Mouse (Mus musculus): ENCODE measurements around the gene Kctd17. TPM values are rescaled to one million over a fixed set of nuclear protein-coding genes. Genes with fewer than 3 reads are reported as not detected.
A peak's percentile ranks its signal among the peaks of the same experiment; 100 is the strongest.

Kctd17 gene
- total RNA-seq, 2 experiments from 2014 or later = 2.0 TPM; not detected in 1

GRCm38 (mm10) chr15:78438973-78439372, 10.6 kb downstream of the Kctd17 start:
- no peak for ATAC-seq (replicated peaks; ENCODE audit: low FRiP score, poor library complexity, severe bottlenecking)

GRCm38 (mm10) chr15:78442231-78442630, 13.9 kb downstream of the Kctd17 start:
- ATAC-seq (replicated peaks; ENCODE audit: low FRiP score, poor library complexity, severe bottlenecking) = no peak

GRCm38 (mm10) chr15:78443857-78444256, 15.5 kb downstream of the Kctd17 start:
- no peak for ATAC-seq (replicated peaks; ENCODE audit: low FRiP score, poor library complexity, severe bottlenecking)

DNA sequence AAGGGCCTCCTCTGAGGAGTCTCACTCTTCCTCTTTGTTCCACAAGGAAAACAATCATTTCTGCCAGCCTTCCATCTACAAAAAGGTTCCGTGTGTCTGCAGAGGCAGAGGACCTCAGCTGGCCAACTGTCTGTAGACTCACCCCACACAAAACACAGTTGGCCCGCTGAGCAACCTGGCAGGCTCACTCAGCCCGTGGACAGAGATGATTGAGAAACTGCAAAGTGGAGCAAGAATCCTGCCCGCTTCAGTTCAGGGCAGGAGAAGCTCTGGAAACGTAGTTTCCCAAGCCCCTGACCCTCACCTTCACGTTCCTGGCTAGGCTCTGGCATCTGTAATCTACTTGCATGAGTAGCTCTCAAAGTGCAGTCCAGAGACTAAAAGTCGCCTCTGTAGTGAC, 18.8 kb downstream of the Kctd17 start:
- no peak for ATAC-seq (replicated peaks; ENCODE audit: low FRiP score, poor library complexity, severe bottlenecking)

GRCm38 (mm10) chr15:78447746-78448535, 19.6 kb downstream of the Kctd17 start:
- ATAC-seq (replicated peaks; ENCODE audit: low FRiP score, poor library complexity, severe bottlenecking) = peak; percentile 71

- no peak for ATAC-seq (replicated peaks; ENCODE audit: low FRiP score, poor library complexity, severe bottlenecking)
Observed at GRCm38 (mm10) chr15:78449131-78449530, 20.8 kb downstream of the Kctd17 start.

DNA sequence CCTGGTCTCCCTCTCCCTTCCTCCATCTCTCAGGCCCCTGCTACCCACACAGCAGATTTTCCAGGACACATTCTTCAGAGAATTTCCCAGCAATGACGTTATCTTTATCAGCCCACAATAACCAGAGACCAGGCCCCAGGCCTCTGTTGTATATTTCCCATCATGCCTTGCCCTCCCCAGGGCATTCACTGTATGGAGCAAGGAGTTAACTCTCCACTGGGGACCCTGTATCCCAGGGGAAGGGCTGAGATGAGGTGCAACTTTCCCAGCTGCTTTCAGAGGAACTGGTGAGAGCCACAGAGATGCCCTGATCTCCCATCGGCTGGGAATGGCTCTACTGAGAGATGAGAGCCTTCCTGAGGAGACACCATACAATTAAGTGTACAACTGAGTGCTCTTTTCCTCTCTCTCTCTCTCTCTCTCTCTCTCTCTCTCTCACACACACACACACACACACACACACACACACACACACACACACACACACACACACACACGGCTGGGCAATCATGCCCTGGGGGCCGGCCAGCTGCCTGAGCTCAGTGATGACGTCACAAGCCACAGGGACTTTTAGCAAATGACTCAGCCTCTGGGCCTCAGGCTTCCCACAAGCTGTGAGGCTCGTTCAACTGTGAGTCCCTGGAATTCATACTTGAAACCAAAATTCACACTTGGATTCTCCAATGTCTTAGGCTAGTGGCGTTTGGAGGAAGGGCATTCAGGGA, 21.5 kb downstream of the Kctd17 start:
- 0 out of 2 replicates have a peak, but pooled peaks have one; percentile 33 for ATAC-seq (replicated peaks; ENCODE audit: low FRiP score, poor library complexity, severe bottlenecking)

- no peak for ATAC-seq (replicated peaks; ENCODE audit: low FRiP score, poor library complexity, severe bottlenecking)
Observed at GRCm38 (mm10) chr15:78450419-78450768, 22.0 kb downstream of the Kctd17 start.

GRCm38 (mm10) chr15:78451201-78451600, 22.8 kb downstream of the Kctd17 start:
- no peak for ATAC-seq (replicated peaks; ENCODE audit: low FRiP score, poor library complexity, severe bottlenecking)

GRCm38 (mm10) chr15:78452929-78453328, 24.6 kb downstream of the Kctd17 start:
- ATAC-seq (replicated peaks; ENCODE audit: low FRiP score, poor library complexity, severe bottlenecking) = no peak

DNA sequence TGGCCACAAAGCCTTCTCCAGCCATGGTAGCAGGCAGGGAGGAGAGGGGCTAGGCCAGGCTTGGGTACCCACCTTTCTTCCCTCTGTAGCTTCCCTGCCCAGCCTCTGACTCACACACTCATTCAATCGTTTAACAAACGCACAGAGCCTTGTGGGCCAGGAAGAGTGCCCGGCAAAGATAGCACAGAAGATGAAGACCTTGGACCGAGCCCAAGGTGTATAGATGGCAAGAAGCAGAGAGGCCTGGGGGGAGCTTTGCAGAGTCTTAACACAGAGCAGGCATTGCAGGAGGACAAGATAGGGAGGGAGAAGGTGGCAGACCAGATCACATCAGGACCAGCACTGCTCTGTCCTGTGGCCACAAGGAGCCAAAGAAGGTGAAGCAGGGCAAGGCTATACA, 26.8 kb downstream of the Kctd17 start:
- ATAC-seq (replicated peaks; ENCODE audit: low FRiP score, poor library complexity, severe bottlenecking) = no peak

GRCm38 (mm10) chr15:78456051-78456450, 27.7 kb downstream of the Kctd17 start:
- no peak for ATAC-seq (replicated peaks; ENCODE audit: low FRiP score, poor library complexity, severe bottlenecking)

DNA sequence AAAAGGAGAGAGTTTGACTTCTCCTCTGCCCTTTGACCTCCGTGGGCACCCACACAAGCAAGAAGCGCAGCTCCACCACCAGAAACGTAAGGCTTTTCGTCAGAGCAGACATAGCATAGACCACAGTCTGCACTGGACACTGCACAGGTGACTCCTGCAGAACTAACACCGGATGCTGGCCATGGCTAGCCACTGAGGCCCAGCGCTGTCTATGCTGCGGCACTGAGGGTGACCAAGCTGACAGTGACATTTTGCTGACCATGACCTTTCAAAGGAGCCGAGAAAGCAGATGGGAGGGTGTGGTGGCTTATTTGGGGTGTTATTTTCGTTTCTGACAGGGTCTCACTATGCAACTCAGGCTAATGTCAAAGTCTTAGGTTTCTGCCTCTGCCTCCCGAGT, 28.8 kb downstream of the Kctd17 start:
- ATAC-seq (replicated peaks; ENCODE audit: low FRiP score, poor library complexity, severe bottlenecking) = no peak

DNA sequence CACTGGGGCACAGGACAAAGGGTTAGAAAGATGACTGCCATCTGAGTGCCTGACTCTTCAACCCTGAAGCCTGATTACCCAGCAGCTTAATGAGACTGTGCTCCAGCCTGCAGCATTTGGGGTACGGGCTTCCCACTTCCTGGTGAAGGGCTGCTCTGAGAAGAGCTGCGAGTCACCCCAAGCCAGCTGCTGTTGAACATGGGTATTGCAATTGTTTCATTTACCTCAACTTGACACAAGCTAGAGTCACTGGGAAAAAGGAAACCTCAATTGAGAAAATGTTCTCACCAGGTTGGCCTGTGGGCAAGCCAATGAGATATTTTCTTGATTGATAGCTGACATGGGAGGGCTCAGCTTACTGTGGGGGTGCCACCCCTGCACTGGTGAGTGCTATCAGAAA, 34.6 kb downstream of the Kctd17 start:
- ATAC-seq (replicated peaks; ENCODE audit: low FRiP score, poor library complexity, severe bottlenecking) = no peak

DNA sequence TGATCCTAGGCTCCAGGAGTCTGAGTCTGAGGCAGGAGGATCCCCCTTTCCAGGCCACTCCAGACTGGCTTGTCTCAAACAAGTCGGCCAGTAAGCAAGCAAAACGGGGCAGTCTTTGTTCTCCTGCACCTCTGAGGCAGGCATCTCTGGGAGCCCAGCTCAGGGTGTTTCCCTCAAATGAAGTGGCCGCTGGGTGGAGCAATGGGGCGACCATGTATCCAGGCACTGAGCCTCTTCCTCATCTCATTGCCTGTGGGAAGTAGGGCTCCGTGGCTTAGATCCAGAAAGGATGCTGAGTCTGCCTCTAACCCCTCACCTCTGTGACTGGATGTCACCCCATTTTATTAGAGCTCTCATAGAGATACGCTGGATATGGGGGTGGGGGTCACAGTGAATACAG, 38.4 kb downstream of the Kctd17 start:
- no peak for ATAC-seq (replicated peaks; ENCODE audit: low FRiP score, poor library complexity, severe bottlenecking)

DNA sequence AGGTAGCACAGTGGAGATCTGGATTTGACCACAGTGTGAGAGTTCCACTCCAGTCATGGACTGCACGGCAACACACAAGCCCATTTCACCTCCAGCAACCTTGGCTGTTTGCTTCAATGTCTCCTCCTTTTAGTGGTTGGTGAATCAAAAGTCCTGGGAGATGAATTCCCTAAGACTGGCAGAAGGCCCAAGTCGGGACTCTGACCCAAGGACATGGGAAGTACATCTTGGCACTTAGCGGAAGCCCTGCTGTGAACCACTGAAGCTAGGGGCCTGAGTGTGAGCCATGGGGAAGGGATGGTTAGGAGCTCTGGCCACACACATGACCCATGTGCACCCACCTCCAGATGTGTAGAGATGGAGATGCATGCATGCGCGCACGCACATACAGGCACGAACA, 39.2 kb downstream of the Kctd17 start:
- no peak for ATAC-seq (replicated peaks; ENCODE audit: low FRiP score, poor library complexity, severe bottlenecking)

DNA sequence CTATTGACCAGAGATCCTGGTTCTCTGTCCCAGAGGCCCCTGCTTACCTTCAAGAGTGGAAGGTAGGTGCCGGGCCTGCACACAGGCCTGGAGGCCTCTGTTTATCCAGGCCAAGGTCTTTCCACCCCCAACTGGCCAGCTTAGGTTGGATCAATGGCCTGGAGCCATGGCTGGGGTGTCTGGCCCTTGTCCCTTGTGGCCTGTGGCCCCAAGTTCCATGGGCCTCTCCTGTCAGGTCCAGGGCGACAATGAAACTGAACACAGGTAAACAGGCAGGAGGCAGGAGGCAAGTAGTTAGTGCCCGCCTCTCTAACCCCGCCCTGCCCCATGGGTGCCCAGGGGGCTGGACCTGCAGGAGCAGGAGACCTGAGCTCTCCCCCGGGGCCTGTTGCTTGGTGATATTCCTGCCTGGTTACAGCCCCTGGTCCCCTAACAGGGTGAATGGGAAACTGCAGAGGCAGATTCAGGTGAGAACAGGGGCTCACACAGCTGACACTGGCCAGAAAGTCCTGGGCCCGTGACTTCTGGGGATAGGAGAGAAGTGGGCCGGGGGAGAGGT, 40.1 kb downstream of the Kctd17 start, which contains the start of gene Tmprss6:
Gene Tmprss6, minus strand, starts transcription at position 256 of the 559 bp plus-strand sequence.
- no peak for ATAC-seq (replicated peaks; ENCODE audit: low FRiP score, poor library complexity, severe bottlenecking)

- no peak for ATAC-seq (replicated peaks; ENCODE audit: low FRiP score, poor library complexity, severe bottlenecking)
Observed at GRCm38 (mm10) chr15:78470495-78471276, 42.3 kb downstream of the Kctd17 start.

GRCm38 (mm10) chr15:78471902-78472301, 43.5 kb downstream of the Kctd17 start:
- no peak for ATAC-seq (replicated peaks; ENCODE audit: low FRiP score, poor library complexity, severe bottlenecking)

DNA sequence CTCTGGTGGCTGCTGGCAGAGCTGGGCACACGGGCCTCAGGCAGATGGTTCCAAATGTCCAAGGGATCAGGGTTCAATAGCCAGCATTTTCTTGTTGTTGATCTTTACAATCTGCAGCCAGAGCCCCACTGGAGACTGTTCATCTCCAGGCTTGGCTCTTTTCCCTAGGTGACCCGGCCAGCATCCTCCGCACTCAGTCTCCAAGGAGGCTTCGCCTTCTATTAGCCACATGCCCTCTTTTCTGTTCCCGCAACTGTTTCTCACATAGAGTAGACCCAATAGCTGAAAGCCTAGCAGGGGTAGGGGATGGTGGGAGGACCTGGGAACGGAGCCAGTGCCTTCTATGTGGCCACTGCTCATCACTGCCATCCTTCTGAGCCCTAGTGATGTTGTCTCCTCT, 45.1 kb downstream of the Kctd17 start:
- no peak for ATAC-seq (replicated peaks; ENCODE audit: low FRiP score, poor library complexity, severe bottlenecking)
